Mouse (Mus musculus) cerebellum, postnatal 4 days (tissue): ENCODE measurements around the gene Gm14391.
"Not testable (repeated sequence)": the region's sequence is repeated elsewhere in the genome, so short reads cannot be mapped to it uniquely, and the experiment has no call there.

Experiments used
- DNase-seq, 2 experiments: peaks; one replicate each; pipeline ENCODE4 v3.0.0; 2022; ENCODE audit warnings: low spot score in 2 of 2, mixed read lengths in 1 of 2

Gm14391 gene

DNA sequence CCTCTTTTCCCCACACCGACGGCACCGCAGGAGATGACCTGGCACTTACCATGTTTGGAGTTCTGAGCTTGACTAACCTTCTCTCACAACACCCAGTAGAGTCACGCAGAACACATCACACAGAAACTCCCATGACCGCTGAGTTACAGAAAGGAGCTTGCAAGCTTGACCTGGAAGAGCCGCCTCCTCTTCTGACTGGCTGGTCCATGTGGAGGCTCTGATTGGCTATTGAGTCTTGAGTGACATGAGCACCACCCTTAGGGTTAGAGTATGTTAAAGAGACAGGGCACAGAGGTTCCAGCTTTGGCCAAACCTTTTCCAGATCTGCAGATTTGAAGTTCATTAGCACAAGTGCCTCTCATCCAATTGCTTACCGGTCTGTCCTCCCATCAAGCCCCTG is at the start of gene Gm14391:
Gm14391 (minus strand) TSS at position 186 of the 400 bp plus-strand sequence.
- not testable (repeated sequence) for DNase-seq

DNA sequence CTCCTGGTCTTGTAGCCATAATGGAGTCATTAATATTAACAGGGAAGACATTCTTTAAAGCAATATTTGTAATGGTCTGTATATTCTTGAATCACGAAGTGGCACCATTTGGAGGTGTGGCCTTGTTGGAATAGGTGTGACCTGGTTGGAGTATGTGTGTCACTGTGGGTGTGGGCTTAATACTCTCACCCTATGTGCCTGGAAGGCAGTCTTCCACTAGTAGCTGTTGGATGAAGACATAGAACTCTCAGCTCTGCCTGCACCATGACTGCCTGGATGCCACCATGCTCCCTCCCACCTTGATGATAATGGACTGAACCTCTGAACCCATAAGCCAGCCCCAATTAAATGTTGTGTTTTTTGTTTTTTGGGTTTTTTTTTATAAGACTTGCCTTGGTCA is 27.7 kb downstream of the Gm14391 start:
- not testable (repeated sequence) for DNase-seq

DNA sequence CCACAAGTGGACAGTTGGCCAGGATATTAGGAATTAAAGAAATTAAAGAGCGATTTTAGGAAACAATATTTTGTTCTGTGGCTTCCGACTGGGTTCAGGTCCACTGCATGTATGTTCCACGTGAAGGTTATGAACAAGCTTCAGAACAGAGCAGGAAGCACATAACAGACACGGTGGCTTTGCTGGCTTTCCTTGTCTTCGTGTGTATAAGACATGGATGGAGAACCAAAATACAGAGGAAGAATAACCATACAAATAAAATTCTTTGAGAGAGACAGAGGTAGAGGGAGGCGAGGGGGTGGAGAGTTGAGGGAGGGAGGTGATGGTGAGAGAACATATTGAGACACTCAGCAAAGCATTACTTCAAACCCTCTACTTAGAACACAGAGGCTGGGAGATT is 30.4 kb downstream of the Gm14391 start:
- no peak for DNase-seq

DNA sequence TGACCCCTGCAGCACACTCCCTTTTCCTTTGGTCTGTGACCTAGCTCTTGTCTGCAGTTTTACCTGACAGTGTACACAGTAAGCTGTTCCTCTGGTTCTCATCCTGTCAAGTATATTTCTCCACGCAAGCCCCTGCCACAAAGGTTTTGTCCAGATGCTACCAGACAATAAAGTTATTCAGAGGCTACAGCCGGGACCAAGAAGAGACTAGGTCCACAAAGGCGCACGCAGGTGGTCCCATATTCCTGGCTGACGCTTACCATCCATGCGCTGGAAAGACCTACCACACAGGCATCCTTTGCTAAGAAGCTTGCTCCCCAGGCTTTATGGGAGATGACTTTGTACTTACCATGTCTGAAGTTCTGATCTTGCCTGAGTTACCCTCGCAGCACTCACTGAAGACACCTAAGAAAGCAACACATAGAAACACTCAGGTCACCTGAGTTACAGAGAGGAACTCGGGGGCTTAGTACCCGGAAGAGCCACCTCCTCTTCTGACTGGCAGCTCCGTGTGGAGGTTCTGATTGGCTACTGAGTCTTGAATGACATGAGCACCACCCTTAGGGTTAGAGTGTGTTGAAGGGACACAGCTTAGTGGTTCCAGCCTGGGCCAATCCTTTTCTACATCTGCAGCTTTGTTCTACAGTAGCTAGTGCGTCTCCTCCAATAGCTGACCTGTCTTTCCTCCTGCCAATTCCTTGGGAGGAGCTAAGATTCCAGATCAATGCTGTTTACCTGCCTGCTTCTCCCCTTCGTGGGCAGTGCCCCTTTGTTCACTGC is 31.1 kb downstream of the Gm14391 start, which contains the start of gene Gm14443:
Gm14443 (minus strand) TSS at position 471 of the 780 bp plus-strand sequence.
- not testable (repeated sequence) for DNase-seq

DNA sequence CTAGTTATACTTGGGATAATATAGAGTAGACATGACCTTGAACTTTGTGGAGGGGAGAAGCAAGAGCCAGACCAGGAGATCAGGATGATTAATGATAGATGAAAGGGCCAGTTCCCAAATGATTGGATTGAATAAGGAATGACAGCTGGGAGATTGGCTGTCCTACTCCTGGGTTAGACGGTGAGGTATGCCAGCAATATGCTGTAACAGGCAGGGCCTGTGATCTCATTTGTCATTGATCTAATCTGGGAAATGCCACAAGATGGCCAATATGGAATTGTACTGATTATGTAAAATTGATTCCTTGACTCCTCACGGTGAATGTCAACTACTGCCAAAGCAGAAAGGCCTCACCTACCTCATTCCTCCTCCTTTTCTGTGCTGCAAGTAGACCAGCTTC is 32.7 kb downstream of the Gm14391 start:
- DNase-seq: not testable (repeated sequence)

DNA sequence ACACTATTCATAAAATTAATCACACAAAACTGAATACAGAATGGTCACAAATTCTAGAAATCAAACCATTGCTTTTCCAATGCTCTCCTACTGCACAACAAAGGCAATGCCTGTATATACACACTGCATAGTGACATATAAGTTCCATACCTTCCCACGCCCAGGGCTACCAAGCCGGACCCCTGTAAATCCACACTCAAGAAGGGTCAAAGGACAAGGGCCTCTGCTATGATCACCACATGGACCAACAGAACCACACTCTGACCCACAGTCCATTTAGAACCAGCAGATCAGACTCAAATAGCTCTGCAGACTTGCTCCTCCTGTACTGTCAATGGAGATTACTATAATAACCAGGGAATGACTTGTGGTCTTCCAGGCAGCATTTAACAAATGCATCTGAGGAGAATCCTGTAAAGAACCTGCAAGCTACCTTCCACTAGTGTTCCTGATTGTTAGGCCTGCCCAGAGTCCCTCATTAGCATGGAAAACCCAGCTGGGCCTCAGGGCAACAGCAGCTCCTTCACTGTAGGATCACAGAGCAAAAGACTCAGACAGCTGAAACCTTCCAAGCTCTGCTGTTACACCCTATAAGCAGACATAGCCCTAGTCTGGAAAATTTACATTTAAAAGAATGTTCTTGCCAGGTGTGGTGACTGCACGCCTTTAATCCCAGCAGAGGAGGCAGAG is 33.7 kb downstream of the Gm14391 start:
- not testable (repeated sequence) for DNase-seq

DNA sequence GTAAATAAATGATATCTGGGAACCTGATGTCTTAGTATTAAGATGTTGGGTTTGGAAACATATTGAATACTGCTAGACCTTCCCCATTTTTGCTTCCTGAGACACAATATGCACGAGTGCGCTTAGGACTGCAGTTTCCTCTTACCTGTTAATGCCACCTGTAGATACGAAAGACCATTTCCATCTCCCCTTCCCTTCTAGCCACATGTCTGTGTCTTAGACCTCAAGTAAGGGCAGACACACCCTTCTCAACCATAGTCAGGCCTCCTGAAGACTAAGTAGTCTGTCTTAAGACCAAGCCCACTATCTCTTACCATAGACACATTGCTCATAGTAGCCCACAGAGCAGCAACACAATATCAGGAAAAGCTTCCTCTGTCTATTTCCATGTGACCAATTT is 34.6 kb downstream of the Gm14391 start:
- no peak for DNase-seq

DNA sequence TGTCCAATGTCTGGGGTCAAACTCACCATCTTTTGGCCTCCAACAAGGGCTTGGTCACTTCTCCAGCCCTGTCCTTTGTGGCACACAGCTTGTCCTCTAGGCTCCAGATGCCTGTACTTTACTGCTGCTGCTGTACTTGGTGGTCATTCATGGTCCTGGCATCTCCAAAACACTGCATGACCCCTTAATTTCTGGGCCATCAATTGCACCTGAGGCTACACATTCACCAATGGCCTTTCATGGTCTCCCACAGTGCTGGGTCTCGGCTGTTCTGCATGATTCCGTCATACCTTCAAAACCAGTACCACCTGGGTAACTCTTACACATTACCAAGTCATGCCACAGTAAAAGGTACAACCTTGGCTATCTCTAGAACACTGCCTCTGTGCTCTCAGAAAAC is 39.8 kb downstream of the Gm14391 start:
- DNase-seq: not testable (repeated sequence)

DNA sequence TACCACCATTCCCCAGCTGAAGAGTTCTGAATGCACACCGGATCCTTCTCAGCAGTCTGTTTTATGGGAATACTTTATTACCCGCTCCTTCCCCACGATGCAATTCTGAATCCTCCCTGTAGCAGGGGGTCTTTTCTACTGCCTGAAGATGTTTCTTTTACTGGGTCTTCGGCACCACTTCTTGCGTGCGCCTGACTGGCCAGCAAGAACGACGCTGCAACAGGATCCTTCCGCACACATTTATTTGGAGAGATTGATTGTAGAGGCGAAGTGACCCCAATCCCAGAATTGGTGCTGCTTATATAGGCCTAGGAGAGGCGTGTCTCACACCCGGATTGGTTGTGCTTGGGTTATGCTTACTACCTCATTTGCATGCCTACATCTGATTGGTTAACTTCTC is 41.6 kb downstream of the Gm14391 start:
- DNase-seq: not testable (repeated sequence)

DNA sequence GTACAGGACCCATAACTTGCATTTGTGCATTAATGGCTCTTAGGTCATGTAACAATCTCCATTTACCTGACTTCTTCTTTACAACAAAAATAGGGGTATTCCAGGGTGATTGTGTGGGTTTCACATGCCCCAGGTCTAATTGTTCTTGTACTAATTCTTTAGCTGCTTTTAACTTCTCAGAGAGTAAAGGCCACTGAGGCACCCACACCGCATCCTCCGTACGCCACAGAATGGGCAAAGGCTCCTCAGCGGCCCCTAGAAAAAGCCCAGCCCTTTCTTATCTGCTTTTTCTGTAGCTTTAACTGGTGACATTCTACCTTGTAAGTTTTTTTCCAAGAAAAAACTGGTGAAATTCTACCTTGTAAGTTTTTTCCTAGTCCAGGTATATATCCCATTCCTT is 45.3 kb downstream of the Gm14391 start:
- not testable (repeated sequence) for DNase-seq

DNA sequence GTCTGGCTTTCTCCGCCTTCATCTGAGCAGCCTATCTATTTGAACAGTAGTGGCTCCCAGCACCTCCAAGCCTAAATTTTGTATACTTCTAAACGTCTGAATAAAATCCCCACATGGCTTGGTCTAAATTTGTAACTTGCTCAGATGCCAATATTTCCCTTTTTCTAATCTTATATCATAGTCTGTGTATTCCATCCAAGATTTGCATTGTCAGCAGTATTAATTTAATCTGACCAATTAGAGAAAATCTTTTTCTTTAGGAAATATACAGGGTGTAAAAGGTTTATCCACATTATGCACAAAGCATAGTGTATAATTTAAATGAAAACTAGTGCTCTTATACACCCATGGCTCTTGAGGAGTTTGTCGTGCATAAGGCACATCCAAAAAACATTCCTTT is 48.1 kb downstream of the Gm14391 start:
- no peak for DNase-seq

DNA sequence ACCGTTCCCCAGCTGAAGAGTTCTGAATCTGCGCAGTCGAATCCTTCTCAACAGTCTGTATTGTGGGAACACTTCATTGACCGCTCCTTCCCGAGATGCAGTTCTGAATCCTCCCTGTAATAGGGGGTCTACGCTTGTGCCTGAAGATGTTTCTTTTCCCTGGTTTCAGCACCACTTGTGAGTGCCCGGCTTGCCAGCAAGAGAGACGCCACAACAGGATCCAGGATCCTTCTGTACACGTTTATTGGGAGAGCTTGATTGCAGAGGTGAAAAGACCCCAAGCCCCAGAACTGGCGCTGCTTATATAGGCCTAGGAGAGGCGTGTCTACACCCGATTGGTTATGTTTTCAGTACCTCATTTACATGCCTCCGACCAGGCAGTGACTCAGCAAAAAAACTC is 50.0 kb downstream of the Gm14391 start:
- no peak for DNase-seq

DNA sequence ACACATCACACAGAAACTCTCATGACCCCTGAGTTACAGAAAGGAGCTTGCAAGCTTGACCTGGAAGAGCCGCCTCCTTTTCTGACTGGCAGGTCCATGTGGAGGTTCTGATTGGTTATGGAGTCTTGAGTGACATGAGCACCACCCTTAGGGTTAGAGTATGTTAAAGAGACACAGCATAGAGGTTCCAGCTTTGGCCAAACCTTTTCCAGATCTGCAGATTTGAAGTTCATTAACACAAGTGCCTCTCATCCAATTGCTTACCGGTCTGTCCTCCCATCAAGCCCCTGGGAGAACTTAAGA is 64.8 kb downstream of the Gm14391 start, which contains the start of gene Gm14399:
Gm14399 (minus strand) TSS at position 20 of the 303 bp plus-strand sequence.
- not testable (repeated sequence) for DNase-seq

DNA sequence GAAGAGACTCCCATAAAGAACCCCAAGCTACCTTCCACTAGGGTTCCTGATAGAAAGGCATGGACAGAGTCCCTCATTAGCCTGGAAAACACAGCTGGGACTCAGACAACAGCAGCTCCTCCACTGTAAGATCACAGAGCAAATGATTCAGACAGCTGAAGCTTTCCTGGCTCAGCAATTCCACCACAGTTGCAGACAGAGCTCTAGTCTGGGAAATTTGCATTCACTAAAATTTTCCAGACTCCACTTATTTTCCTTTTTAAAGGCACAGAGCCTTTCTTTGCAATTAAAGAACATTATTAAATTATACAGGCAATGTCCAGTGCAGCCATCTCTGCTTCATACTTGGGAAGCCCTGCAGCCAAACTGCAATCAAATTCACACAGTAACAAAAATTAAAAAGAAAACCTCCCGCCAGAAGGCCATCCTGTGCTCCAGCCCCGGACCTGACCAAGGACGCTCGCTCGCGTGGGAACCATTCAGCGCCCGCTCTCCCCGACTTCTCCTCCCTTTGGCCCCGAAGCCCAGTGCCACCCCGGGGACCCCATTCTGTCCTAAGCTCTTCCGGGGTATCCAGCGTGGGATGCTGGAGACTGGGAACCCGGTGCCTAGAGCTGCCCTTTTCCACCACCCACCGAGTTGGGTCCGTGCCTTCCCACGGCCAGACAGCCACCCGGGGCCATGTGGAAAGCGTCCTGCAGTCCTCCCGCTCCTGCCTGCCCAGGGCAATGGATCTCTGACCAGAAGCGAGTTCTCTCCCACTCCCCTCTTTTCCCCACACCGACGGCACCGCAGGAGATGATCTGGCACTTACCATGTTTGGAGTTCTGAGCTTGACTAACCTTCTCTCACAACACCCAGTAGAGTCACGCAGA is 65.4 kb downstream of the Gm14391 start:
- not testable (repeated sequence) for DNase-seq
